Comparison of ENCODE assay signal across 14 mouse cellular contexts in genomic region chr11:85638696-85639495, GRCm38 (mm10).
A peak's percentile ranks its signal among the peaks of the same experiment; 100 is the strongest.
DNase-seq lines count a peak whose midpoint lies in the region; ATAC-seq and TF ChIP-seq lines count a peak whose summit lies in the region.
"Had no signal": no experiment of that assay in that cellular context is flagged by ENCODE, and none has a peak within 500 bp of the region (broad histone marks: within the 10 kb centered on the region; RNA-seq: fewer than 3 reads in every experiment).

No protein-coding gene starts in this region.

- no peak overlapping the region for H3K27ac ChIP-seq in embryonic facial prominence, embryonic 11.5 days (replicated peaks; ENCODE audit: low read depth, low read length)
- H3K27ac ChIP-seq in embryonic facial prominence, embryonic 14.5 days (replicated peaks; ENCODE audit: low read depth, low read length): peak overlapping the region; percentile 52
- H3K27ac ChIP-seq in limb, embryonic 14.5 days (replicated peaks; ENCODE audit: low read depth, low read length): no peak overlapping the region
- no peak overlapping the region for H3K27ac ChIP-seq in midbrain, embryonic 14.5 days (replicated peaks; ENCODE audit: low read depth, low read length)
- H3K27ac ChIP-seq: hindbrain, embryonic 13.5 days had no signal

- DNase-seq in kidney, adult 18-20 months: peak; percentile 21
- DNase-seq in kidney, postnatal 4 days: no peak
- peak; percentile 86 for DNase-seq in embryonic facial prominence, embryonic 11.5 days (ENCODE audit: low spot score)
- DNase-seq in embryonic facial prominence, embryonic 14.5 days (ENCODE audit: low spot score): peak; percentile 54
- peak; percentile 14 for DNase-seq in limb, embryonic 14.5 days (ENCODE audit: low spot score)
- DNase-seq in thymus, postnatal 4 days: no peak
- no peak for DNase-seq in midbrain, embryonic 14.5 days
- DNase-seq: adrenal gland, postnatal 25 days; cerebellum, postnatal 10 days; lung, postnatal 10 days; right cerebral cortex, adult 18-20 months; thymus, adult 18-20 months had no signal

- H3K9me3 ChIP-seq in embryonic facial prominence, embryonic 11.5 days (replicated peaks; ENCODE audit: control insufficient read depth, low read length): no peaks in the 10 kb centered on the region
- H3K9me3 ChIP-seq in embryonic facial prominence, embryonic 14.5 days (ENCODE audit: control insufficient read depth, low read length): no peaks in the 10 kb centered on the region
- H3K9me3 ChIP-seq in limb, embryonic 14.5 days (ENCODE audit: control insufficient read depth, low read length): no peaks in the 10 kb centered on the region
- H3K9me3 ChIP-seq in midbrain, embryonic 14.5 days (ENCODE audit: control insufficient read depth, low read length): no peaks in the 10 kb centered on the region
- H3K9me3 ChIP-seq: hindbrain, embryonic 13.5 days had no signal

- H3K9ac ChIP-seq in embryonic facial prominence, embryonic 11.5 days (replicated peaks; ENCODE audit: low read length): no peak overlapping the region
- H3K9ac ChIP-seq in embryonic facial prominence, embryonic 14.5 days (ENCODE audit: low read depth, low read length): no peak overlapping the region
- H3K9ac ChIP-seq in limb, embryonic 14.5 days (ENCODE audit: low read depth, low read length, severe bottlenecking): no peak overlapping the region
- H3K9ac ChIP-seq in midbrain, embryonic 14.5 days (replicated peaks; ENCODE audit: low read length): no peak overlapping the region
- H3K9ac ChIP-seq: hindbrain, embryonic 13.5 days had no signal

- H3K27me3 ChIP-seq in embryonic facial prominence, embryonic 11.5 days (ENCODE audit: control insufficient read depth, insufficient read depth, low read length): no peaks in the 10 kb centered on the region
- H3K27me3 ChIP-seq in embryonic facial prominence, embryonic 14.5 days (replicated peaks; ENCODE audit: control insufficient read depth, insufficient read depth, low read length): no peaks in the 10 kb centered on the region
- no peaks in the 10 kb centered on the region for H3K27me3 ChIP-seq in limb, embryonic 14.5 days (ENCODE audit: control insufficient read depth, insufficient read depth, low read length)
- no peaks in the 10 kb centered on the region for H3K27me3 ChIP-seq in midbrain, embryonic 14.5 days (ENCODE audit: control insufficient read depth, insufficient read depth, low read length)
- H3K27me3 ChIP-seq: hindbrain, embryonic 13.5 days had no signal

- no peak overlapping the region for H3K4me2 ChIP-seq in embryonic facial prominence, embryonic 11.5 days (ENCODE audit: low read depth, low read length)
- H3K4me2 ChIP-seq in embryonic facial prominence, embryonic 14.5 days (ENCODE audit: low read depth, low read length): peak overlapping the region; percentile 0; the same call in 1 of the 2 replicates
- H3K4me2 ChIP-seq in limb, embryonic 14.5 days (replicated peaks; ENCODE audit: low read depth, low read length, severe bottlenecking): no peak overlapping the region
- no peak overlapping the region for H3K4me2 ChIP-seq in midbrain, embryonic 14.5 days (ENCODE audit: low read length)
- H3K4me2 ChIP-seq: hindbrain, embryonic 13.5 days had no signal

- TF ChIP-seq POLR2A in limb, embryonic 14.5 days (IDR thresholded peaks at IDR 0.05; ENCODE audit: borderline replicate concordance, extremely low read depth, insufficient read depth, insufficient read length): no peak

- WGBS in embryonic facial prominence, embryonic 11.5 days: 36% methylated on average over 12 of the region's 12 CpGs
- WGBS in embryonic facial prominence, embryonic 14.5 days: 28% methylated on average over 12 of the region's 12 CpGs
- WGBS in limb, embryonic 14.5 days: 25% methylated on average over 12 of the region's 12 CpGs
- 58% methylated on average over 12 of the region's 12 CpGs for WGBS in midbrain, embryonic 14.5 days

- H3K4me3 ChIP-seq in embryonic facial prominence, embryonic 11.5 days (ENCODE audit: low read depth, low read length): no peak overlapping the region
- no peak overlapping the region for H3K4me3 ChIP-seq in embryonic facial prominence, embryonic 14.5 days (ENCODE audit: low read depth, low read length)
- no peak overlapping the region for H3K4me3 ChIP-seq in limb, embryonic 14.5 days (replicated peaks; ENCODE audit: low read length)
- H3K4me3 ChIP-seq in midbrain, embryonic 14.5 days (replicated peaks; ENCODE audit: low read depth, low read length): no peak overlapping the region
- H3K4me3 ChIP-seq: hindbrain, embryonic 13.5 days had no signal

- ATAC-seq in embryonic facial prominence, embryonic 11.5 days (replicated peaks; ENCODE audit: insufficient number of reproducible peaks, low FRiP score, low TSS enrichment, low read depth): 0 out of 2 replicates have a peak, but pooled peaks have one; percentile 17
- no peak for ATAC-seq in embryonic facial prominence, embryonic 14.5 days (ENCODE audit: low read depth)
- ATAC-seq in limb, embryonic 14.5 days (ENCODE audit: low FRiP score, low read depth): no peak
- no peak for ATAC-seq in midbrain, embryonic 14.5 days (ENCODE audit: low FRiP score, low TSS enrichment)
- ATAC-seq: CD4-positive, CD25-positive, alpha-beta regulatory T cell, adult 4 months had no signal

- H3K4me1 ChIP-seq in embryonic facial prominence, embryonic 11.5 days (ENCODE audit: control insufficient read depth, insufficient read depth, low read length): no peaks in the 10 kb centered on the region
- H3K4me1 ChIP-seq in embryonic facial prominence, embryonic 14.5 days (ENCODE audit: control insufficient read depth, insufficient read depth, low read length): peaks cover 27% of the 10 kb centered on the region
- H3K4me1 ChIP-seq in limb, embryonic 14.5 days (ENCODE audit: control insufficient read depth, insufficient read depth, low read length): peaks cover 18% of the 10 kb centered on the region
- H3K4me1 ChIP-seq in midbrain, embryonic 14.5 days (ENCODE audit: control insufficient read depth, insufficient read depth, low read length): peaks cover 18% of the 10 kb centered on the region; the same call in 1 of the 2 replicates

- H3K36me3 ChIP-seq in embryonic facial prominence, embryonic 11.5 days (replicated peaks; ENCODE audit: control insufficient read depth, insufficient read depth, low read depth, low read length): no peaks in the 10 kb centered on the region
- no peaks in the 10 kb centered on the region for H3K36me3 ChIP-seq in embryonic facial prominence, embryonic 14.5 days (ENCODE audit: control insufficient read depth, insufficient read depth, low read length)
- H3K36me3 ChIP-seq in limb, embryonic 14.5 days (ENCODE audit: control insufficient read depth, insufficient read depth, low read length): no peaks in the 10 kb centered on the region
- H3K36me3 ChIP-seq in midbrain, embryonic 14.5 days (ENCODE audit: control insufficient read depth, insufficient read depth, low read length): no peaks in the 10 kb centered on the region
- H3K36me3 ChIP-seq: hindbrain, embryonic 13.5 days had no signal

Comparison
In these comparisons a context has a peak if more than half of its experiments do, and no peak if none do; other contexts are left out.
1. DNase-seq: peak in kidney, adult 18-20 months (single experiment), embryonic facial prominence, embryonic 11.5 days (single experiment), embryonic facial prominence, embryonic 14.5 days (single experiment) and limb, embryonic 14.5 days (single experiment); none in kidney, postnatal 4 days (0 of 2), thymus, postnatal 4 days (single experiment) and midbrain, embryonic 14.5 days (single experiment).